Mouse (Mus musculus) erythroblast, embryonic 14.5 days (primary cell): ENCODE results near the gene Igf2r. TPM values are rescaled to one million over a fixed set of nuclear protein-coding genes. Genes with fewer than 3 reads are reported as not detected.

Experiments used
- H3K27me3 ChIP-seq: 2 replicates; pipeline ENCODE4 v1.6.1; 2012; ENCODE audit warnings: inconsistent platforms; ENCODE audit not compliant: control insufficient read depth
- H3K36me3 ChIP-seq: 2 replicates; pipeline ENCODE4 v1.6.1; 2012; ENCODE audit warnings: mild to moderate bottlenecking, inconsistent platforms; ENCODE audit not compliant: control insufficient read depth
- H3K4me1 ChIP-seq: 2 replicates; pipeline ENCODE4 v1.6.1; 2012; ENCODE audit warnings: inconsistent platforms; ENCODE audit not compliant: control insufficient read depth
- H3K4me3 ChIP-seq: replicated peaks from 2 replicates; pipeline ENCODE3; 2012; ENCODE audit warnings: moderate library complexity, mild to moderate bottlenecking, inconsistent platforms
- H3K9me3 ChIP-seq: 2 replicates; pipeline ENCODE4 v1.6.1; 2012; ENCODE audit warnings: low read length, inconsistent platforms, mixed read lengths; ENCODE audit not compliant: control insufficient read depth
- GATA1 ChIP-seq: IDR thresholded peaks from 2 replicates; pipeline ENCODE4 v1.6.1; 2012; ENCODE audit warnings: low read length, inconsistent platforms, mixed read lengths
- TAL1 ChIP-seq: IDR thresholded peaks from 3 replicates; pipeline ENCODE4 v1.6.1; 2012; ENCODE audit warnings: low read length, inconsistent platforms, mixed read lengths
- polyA plus RNA-seq: library from polyadenylated mRNA; stranded (reverse); fragments of >175 nt; gene quantifications from 2 replicates; pipeline ENCODE4 v1.2.3, GENCODE M21; 2012

Igf2r gene
- polyA plus RNA-seq, 1 experiment = 0.26 TPM

DNA sequence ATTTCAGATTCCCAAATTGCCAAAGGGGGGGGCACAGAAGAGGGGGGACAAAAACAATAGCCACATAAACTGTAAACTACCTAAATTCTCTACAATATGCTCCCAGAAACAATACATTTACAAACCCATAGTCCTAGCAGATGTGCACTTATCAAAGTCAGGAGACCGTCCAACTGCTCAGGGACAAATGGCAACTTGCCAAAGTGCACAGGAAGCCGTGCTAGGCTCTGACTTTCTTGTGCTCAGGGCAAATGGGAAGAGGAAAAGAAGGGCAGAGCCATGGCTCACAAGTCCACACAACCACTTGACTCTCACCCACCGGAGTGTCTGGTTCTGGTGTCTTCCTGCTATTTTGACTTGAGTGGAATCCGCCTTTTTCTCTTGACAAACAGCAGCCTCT is 43.6 kb downstream of the Igf2r start:
- H3K4me1 ChIP-seq = peaks cover 23% of the 10 kb centered on the region
- no peaks in the 10 kb centered on the region for H3K9me3 ChIP-seq
- H3K27me3 ChIP-seq = no peaks in the 10 kb centered on the region
- TF ChIP-seq TAL1 (no peak), GATA1 (no peak)
- H3K4me3 ChIP-seq = no peak overlapping the region
- H3K36me3 ChIP-seq = peaks cover 43% of the 10 kb centered on the region

DNA sequence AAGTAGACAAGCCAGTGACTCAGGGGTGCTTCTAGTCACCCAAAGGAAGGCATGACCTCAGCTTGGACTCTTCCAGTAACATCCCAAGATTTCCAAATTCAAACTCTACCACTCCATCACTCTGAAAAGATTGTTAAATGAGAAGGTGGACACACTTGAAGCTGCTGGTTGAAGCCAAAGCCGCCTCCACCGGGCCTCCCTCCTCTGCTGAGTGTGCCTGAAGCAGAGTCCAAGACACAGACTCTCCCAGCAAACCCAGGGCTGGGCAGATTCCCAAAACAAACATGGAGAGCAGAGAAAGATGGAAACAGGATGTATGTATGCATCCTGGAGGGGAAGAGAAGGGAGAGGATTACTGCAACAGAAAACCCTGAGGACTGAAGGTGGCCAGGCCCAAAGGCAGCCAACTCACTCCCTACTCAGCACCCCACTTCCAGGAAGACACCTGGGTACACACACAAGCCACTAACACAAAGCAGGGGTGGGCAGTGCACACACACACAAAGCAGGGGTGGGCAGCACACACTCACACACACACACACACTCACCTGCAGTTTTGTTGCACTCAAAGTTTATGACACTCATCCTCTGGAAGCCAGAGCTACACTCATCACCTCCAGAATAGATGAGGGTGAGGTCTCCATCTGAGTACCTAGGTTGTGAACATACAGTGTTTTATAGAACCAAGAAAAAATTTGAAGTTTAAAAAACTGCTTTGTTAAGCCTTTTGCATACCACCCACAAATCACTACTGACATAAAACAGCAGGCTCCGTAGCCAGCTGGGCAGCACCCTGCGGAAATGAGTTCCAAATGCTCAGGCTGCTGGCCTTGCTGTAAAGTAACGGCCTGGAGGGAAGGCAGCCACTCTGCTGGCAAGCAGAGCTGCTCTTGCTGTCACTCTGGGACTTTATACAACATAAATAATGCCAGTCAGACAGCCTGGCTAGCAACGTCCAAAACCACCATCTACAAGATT is 44.4 kb downstream of the Igf2r start:
- peaks cover 23% of the 10 kb centered on the region for H3K4me1 ChIP-seq
- no peaks in the 10 kb centered on the region for H3K27me3 ChIP-seq
- no peak for TF ChIP-seq TAL1
- no peak for TF ChIP-seq GATA1
- H3K36me3 ChIP-seq = peaks cover 42% of the 10 kb centered on the region
- no peaks in the 10 kb centered on the region for H3K9me3 ChIP-seq
- no peak overlapping the region for H3K4me3 ChIP-seq

DNA sequence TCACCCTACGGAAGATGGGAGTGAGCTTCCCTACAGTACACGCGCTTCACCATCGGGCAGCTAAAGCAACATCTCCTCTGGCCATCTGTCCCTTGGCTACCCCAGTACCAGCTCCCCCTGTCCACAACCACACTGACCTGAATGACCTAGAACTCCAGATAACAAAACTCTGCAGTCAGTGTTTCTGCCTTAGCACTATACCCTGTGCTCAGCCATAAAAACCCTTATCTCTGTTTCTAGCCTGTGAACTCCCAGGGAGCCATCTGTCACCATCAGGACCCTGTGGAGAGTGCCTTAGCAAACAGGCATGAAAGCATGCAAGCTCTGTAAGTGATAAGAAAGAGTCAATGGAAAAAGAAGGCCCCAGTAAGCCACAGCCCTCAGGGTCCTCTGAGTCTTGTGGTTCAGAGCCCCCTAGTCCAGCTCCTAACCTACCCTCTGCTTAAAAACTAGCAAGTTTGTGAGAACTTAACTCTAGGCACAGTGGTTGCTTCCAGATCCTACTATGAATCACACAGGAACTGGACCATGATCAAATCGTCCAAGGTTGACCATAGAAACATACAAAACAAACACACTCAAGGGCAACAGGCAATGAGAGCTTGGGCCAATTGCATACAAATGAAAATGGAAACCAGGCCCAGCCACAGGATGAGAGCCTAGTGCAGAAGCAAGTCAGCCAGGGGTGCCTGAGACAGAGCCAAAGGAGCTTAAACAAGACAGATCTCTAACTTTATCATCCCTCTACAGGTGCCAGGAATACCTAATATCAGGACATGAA is 45.3 kb downstream of the Igf2r start:
- no peak for TF ChIP-seq GATA1
- no peak for TF ChIP-seq TAL1
- Histone ChIP-seq H3K9me3 (no peaks in the 10 kb centered on the region), H3K4me1 (peaks cover 23% of the 10 kb centered on the region), H3K36me3 (peaks cover 48% of the 10 kb centered on the region), H3K27me3 (no peaks in the 10 kb centered on the region), H3K4me3 (no peak overlapping the region)

GRCm38 (mm10) chr17:12722622-12723021 is 46.8 kb downstream of the Igf2r start:
- Histone ChIP-seq H3K4me3 (no peak overlapping the region), H3K36me3 (peaks cover 50% of the 10 kb centered on the region), H3K27me3 (no peaks in the 10 kb centered on the region), H3K4me1 (peaks cover 23% of the 10 kb centered on the region), H3K9me3 (no peaks in the 10 kb centered on the region)
- TF ChIP-seq TAL1 = no peak
- TF ChIP-seq GATA1 = no peak

- H3K27me3 ChIP-seq = no peaks in the 10 kb centered on the region
- TF ChIP-seq GATA1 (no peak), TAL1 (no peak)
- H3K9me3 ChIP-seq = no peaks in the 10 kb centered on the region
- no peak overlapping the region for H3K4me3 ChIP-seq
- peaks cover 54% of the 10 kb centered on the region for H3K36me3 ChIP-seq
- H3K4me1 ChIP-seq = peaks cover 24% of the 10 kb centered on the region
Measured at GRCm38 (mm10) chr17:12721118-12721886, 48.2 kb downstream of the Igf2r start.

- H3K4me1 ChIP-seq = peaks cover 3% of the 10 kb centered on the region; the same call in 1 of the 2 replicates
- no peaks in the 10 kb centered on the region for H3K9me3 ChIP-seq
- TF ChIP-seq TAL1 (no peak), GATA1 (no peak)
- no peaks in the 10 kb centered on the region for H3K27me3 ChIP-seq
- peaks cover 72% of the 10 kb centered on the region for H3K36me3 ChIP-seq
- H3K4me3 ChIP-seq = no peak overlapping the region
Measured at GRCm38 (mm10) chr17:12718251-12718650, 51.2 kb downstream of the Igf2r start.

GRCm38 (mm10) chr17:12717445-12717844 is 52.0 kb downstream of the Igf2r start:
- Histone ChIP-seq H3K4me3 (no peak overlapping the region), H3K4me1 (peaks cover 3% of the 10 kb centered on the region; the same call in 1 of the 2 replicates), H3K9me3 (no peaks in the 10 kb centered on the region), H3K36me3 (peaks cover 74% of the 10 kb centered on the region), H3K27me3 (no peaks in the 10 kb centered on the region)
- TF ChIP-seq TAL1 (no peak), GATA1 (no peak)

GRCm38 (mm10) chr17:12715032-12715431 is 54.4 kb downstream of the Igf2r start:
- Histone ChIP-seq H3K27me3 (no peaks in the 10 kb centered on the region), H3K9me3 (no peaks in the 10 kb centered on the region), H3K36me3 (peaks cover 75% of the 10 kb centered on the region), H3K4me1 (peaks cover 3% of the 10 kb centered on the region; the same call in 1 of the 2 replicates), H3K4me3 (no peak overlapping the region)
- TF ChIP-seq GATA1 = no peak
- TF ChIP-seq TAL1 = no peak
